Mouse (Mus musculus) embryonic facial prominence, embryonic 10.5 days (tissue): Measurements from ENCODE around the gene Scarb1. TPM values are rescaled to one million over a fixed set of nuclear protein-coding genes. Genes with fewer than 3 reads are reported as not detected.

Experiments used
- DNase-seq: peaks from one replicate; pipeline ENCODE4 v3.0.0-alpha.2; 2017; ENCODE audit warnings: low spot score
- H3K27ac ChIP-seq: fragments of 300-500 bp; sonication (generic); replicated peaks from 2 replicates; pipeline ENCODE4 v1.5.1; 2016; ENCODE audit warnings: mild to moderate bottlenecking
- H3K27me3 ChIP-seq: fragments of 300-500 bp; sonication (generic); replicated peaks from 2 replicates; pipeline ENCODE4 v1.6.1; 2016; ENCODE audit warnings: low read depth, mild to moderate bottlenecking; ENCODE audit not compliant: poor library complexity, severe bottlenecking
- H3K36me3 ChIP-seq: fragments of 300-500 bp; sonication (generic); replicated peaks from 2 replicates; pipeline ENCODE4 v1.6.1; 2016; ENCODE audit warnings: mild to moderate bottlenecking, moderate library complexity
- H3K4me1 ChIP-seq: fragments of 300-500 bp; sonication (generic); 2 replicates; pipeline ENCODE4 v1.6.1; 2016
- H3K4me3 ChIP-seq: fragments of 300-500 bp; sonication (generic); 2 replicates; pipeline ENCODE4 v1.5.1; 2016; ENCODE audit warnings: mild to moderate bottlenecking, moderate library complexity
- H3K9me3 ChIP-seq: fragments of 300-500 bp; sonication (generic); 2 replicates; pipeline ENCODE4 v1.6.1; 2016; ENCODE audit warnings: mild to moderate bottlenecking
- WGBS: fragments of 180-500 bp; shearing (Covaris S2); methylation state at CpG from one replicate; pipeline ENCODE4 v1.1.7; 2016; 5-methylcytosine and 5-hydroxymethylcytosine counted together
- polyA plus RNA-seq: library from polyadenylated mRNA; unstranded; fragments of >200 nt; fragmentation: Nextera tagmentation; extraction: Ambion mirVana; gene quantifications from 2 replicates; pipeline ENCODE4 v1.2.1, GENCODE M21; 2016

The Scarb1 gene
- polyA plus RNA-seq, 1 experiment from 2014 or later: 43.2 TPM

DNA sequence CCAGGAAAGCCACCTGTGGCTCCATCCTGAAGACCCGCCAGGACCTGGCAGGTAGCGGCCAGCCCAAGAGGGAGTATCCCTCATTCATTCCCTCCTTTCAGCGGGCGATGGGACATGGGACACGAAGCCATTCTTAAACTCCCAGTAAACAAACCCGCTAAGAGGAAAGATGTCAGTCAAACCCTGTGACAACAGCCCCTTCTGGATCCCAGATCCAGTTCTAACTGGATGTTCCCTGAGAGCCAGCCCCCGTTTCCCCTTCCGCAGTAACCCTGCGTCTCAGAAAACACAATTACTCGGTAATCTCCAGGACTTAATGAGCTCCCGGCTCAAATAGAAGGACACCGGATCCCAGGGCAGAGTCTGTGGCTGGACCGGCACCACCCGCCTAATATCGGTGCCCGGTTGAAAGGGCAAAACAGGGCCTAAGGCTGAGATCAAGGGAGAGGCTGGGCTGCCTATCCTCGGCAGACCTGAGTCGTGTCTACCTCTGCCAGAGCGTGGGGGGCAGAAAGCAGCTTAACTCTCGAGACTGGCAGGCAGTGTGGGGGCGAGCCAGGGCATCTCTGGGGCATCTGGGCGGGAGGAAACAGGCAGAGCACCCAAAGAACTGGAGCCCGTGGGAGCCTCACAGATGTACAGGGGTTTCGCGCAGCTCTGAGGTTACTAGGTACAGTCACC is 903 bp downstream of the Scarb1 start:
- DNase-seq: peak; percentile 47
- WGBS: 1% methylated on average over 25 of the region's 25 CpGs
- H3K36me3 ChIP-seq: peaks cover 5% of the 10 kb centered on the region; the same call in 1 of the 2 replicates
- peak overlapping the region; percentile 86 for H3K27ac ChIP-seq
- peaks cover 6% of the 10 kb centered on the region; the same call in 1 of the 2 replicates for H3K27me3 ChIP-seq
- peak overlapping the region; percentile 86 for H3K4me3 ChIP-seq
- H3K9me3 ChIP-seq: no peaks in the 10 kb centered on the region
- peaks cover 41% of the 10 kb centered on the region for H3K4me1 ChIP-seq

DNA sequence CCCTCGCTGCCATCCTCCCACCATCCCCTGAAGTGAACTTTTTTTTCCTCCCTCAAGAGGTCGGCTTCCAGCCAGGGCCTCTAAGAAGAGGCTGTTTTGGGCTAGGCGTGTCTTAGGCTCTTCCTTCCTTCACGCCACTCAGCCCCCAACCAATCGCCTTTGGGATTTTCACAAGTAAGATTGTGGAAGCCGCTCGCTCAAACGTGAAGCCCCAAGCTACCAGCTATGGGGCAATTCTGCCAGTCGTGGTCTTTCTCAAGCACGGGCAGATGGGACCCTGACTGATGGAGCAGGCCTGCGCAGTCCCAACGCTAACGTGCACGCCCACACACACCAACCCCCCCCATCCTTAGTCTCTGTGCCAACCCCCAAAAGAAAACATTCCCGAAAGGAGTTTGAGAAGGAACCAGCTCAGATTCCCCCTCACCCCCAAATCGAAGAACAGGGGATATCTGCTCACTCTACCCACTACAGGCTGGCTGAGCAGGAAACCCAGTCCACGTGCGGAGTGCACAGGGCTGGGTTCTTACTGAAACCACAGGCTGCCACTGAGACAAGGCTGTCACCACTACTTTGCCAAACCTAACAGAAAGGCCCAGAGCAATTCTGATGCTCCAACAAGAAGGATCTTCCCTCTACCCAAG is 1.7 kb downstream of the Scarb1 start:
- Histone ChIP-seq H3K9me3 (no peaks in the 10 kb centered on the region), H3K27ac (peak overlapping the region; percentile 86), H3K27me3 (peaks cover 6% of the 10 kb centered on the region; the same call in 1 of the 2 replicates), H3K36me3 (peaks cover 9% of the 10 kb centered on the region; the same call in 1 of the 2 replicates), H3K4me1 (peaks cover 41% of the 10 kb centered on the region), H3K4me3 (peak overlapping the region; percentile 86)
- 3% methylated on average over 18 of the region's 18 CpGs for WGBS
- DNase-seq: peak; percentile 63

DNA sequence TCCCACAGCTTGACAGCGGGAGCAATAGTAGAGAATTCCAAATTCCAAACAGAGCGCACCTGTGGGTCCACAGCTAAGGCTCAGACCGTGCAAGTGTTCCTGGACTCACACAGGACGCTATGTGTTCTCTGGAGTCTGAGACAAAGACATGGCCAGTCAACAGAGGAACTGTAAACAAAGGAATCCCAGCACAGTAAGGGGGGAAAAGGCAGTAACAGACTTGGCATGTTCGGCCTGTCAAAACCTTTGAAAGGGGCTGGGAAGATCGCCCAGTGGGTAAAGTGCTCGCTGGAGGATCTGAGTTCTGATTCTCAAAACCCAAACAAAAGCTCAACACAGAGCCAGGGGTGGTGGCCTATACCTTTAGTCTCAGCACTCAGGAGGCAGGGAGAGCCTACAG is 3.4 kb downstream of the Scarb1 start:
- no peak for DNase-seq
- peaks cover 6% of the 10 kb centered on the region; the same call in 1 of the 2 replicates for H3K27me3 ChIP-seq
- no peak overlapping the region for H3K4me3 ChIP-seq
- peaks cover 9% of the 10 kb centered on the region; the same call in 1 of the 2 replicates for H3K36me3 ChIP-seq
- no peak overlapping the region for H3K27ac ChIP-seq
- no peaks in the 10 kb centered on the region for H3K9me3 ChIP-seq
- WGBS: 73% methylated on average over 7 of the region's 7 CpGs
- peaks cover 50% of the 10 kb centered on the region for H3K4me1 ChIP-seq

DNA sequence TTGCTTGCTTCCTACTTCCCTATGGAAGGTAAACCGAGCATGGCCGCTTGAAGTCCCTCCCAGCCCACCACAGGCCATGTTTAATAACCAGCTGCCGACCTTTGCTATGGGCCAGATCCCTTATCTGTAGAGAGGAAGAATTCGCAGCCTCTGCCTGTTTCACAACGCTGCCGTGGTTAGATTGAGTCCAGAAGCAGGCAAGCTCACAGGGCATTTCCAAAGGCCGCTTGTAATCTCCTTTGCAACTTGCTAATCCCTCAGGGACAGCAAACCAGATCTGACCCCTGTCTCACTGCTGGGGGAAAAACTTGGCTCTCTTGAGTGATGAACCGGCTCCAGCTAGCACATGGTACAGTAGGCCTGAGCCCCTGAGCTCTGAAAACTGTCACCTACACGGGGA is 3.9 kb downstream of the Scarb1 start:
- Histone ChIP-seq H3K4me3 (no peak overlapping the region), H3K36me3 (peaks cover 9% of the 10 kb centered on the region; the same call in 1 of the 2 replicates), H3K9me3 (no peaks in the 10 kb centered on the region), H3K27ac (no peak overlapping the region), H3K4me1 (peaks cover 55% of the 10 kb centered on the region), H3K27me3 (peaks cover 6% of the 10 kb centered on the region; the same call in 1 of the 2 replicates)
- 50% methylated on average over 9 of the region's 9 CpGs for WGBS
- no peak for DNase-seq

DNA sequence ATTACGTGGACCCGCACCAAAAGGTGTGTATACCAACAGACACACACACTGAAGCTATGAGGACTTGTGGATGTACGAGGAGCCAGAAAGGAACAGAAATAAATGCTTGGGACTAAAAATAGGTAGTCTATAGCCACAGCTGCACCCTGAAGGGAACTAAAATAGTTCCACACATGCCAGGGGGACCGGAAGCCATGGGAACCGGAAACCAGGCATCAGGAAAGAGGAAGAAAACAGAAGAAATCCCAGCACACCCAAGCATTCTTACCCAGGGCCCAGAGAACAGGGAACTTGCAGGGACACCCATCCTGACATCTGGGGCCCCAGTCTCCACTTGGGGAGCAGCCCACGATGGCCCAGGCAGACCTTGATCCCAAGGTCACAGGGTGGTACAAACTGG is 7.9 kb downstream of the Scarb1 start:
- Histone ChIP-seq H3K27ac (peak overlapping the region; percentile 57; the same call in 1 of the 2 replicates), H3K4me3 (no peak overlapping the region), H3K27me3 (no peaks in the 10 kb centered on the region), H3K4me1 (peaks cover 48% of the 10 kb centered on the region), H3K36me3 (peaks cover 9% of the 10 kb centered on the region; the same call in 1 of the 2 replicates), H3K9me3 (no peaks in the 10 kb centered on the region)
- 87% methylated on average over 6 of the region's 6 CpGs for WGBS
- DNase-seq: no peak

DNA sequence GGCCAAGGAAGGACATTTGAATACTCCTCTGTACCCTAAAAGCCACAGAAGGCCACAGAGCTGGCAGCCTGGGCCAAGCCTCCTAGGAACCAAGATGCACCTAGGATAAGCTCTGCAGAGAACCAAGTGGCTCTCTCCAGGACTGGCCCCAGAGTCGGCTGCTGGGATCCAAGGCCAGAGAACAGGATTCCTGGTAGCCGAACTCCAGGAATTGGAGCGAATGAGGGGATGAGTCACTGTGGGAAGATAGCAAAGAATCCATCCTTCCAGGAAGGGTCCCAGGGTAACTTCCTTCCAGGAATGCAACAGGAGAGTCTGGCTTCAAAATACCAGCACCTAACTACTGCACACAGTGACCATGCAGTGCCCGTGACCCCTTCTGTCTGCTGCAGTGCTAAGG is 8.6 kb downstream of the Scarb1 start:
- H3K4me1 ChIP-seq: peaks cover 50% of the 10 kb centered on the region
- H3K27me3 ChIP-seq: no peaks in the 10 kb centered on the region
- peak overlapping the region; percentile 57; the same call in 1 of the 2 replicates for H3K27ac ChIP-seq
- H3K4me3 ChIP-seq: no peak overlapping the region
- H3K36me3 ChIP-seq: peaks cover 9% of the 10 kb centered on the region; the same call in 1 of the 2 replicates
- WGBS: 83% methylated on average over 4 of the region's 4 CpGs
- no peaks in the 10 kb centered on the region for H3K9me3 ChIP-seq
- DNase-seq: no peak

DNA sequence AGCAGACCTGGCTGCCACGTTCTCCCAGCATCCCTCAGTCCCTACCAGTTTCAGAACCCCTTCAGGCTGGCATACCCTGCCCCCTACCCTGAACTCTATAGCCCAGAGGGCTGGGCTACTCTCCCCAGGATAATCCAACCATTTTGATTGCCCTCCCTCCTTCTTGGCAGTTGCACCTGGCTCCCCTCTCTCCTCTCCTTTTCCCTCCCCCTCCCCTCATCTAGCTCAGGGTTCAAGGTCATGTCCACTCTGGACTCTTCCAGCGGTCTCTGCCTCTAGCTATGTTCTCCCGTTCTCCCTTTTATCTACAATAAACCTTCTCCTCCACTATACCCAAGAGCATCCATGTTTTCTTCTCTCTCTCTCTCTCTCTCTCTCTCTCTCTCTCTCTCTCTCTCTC is 9.1 kb downstream of the Scarb1 start:
- DNase-seq: no peak
- Histone ChIP-seq H3K4me3 (no peak overlapping the region), H3K4me1 (peaks cover 45% of the 10 kb centered on the region), H3K27me3 (no peaks in the 10 kb centered on the region), H3K36me3 (peaks cover 9% of the 10 kb centered on the region; the same call in 1 of the 2 replicates), H3K9me3 (no peaks in the 10 kb centered on the region), H3K27ac (no peak overlapping the region; the same call in 1 of the 2 replicates)
- 44% methylated on average over 3 of the region's 3 CpGs for WGBS

DNA sequence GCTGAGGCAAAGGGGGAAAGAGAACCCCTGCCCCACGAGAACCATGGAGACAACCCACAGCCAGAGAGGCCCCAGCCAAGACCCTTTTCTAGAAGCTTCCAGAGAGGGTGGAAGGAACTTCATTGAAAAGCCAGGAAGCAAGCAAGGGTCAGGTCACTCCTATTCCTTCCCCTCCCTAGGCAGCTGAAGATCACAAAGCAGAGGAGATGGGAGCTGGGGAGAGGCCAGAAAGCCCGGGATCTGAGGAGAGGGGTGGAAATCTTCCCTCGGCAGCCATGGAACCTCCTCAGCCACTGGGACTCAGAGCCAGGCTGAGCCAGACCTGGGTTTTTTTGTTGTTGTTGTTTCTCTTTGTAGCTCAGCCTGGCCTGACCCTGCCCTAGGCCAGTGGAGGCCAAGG is 9.8 kb downstream of the Scarb1 start:
- DNase-seq: no peak
- Histone ChIP-seq H3K36me3 (peaks cover 9% of the 10 kb centered on the region; the same call in 1 of the 2 replicates), H3K9me3 (no peaks in the 10 kb centered on the region), H3K27me3 (no peaks in the 10 kb centered on the region), H3K4me3 (no peak overlapping the region), H3K4me1 (peaks cover 45% of the 10 kb centered on the region), H3K27ac (peak overlapping the region; percentile 45)
- 44% methylated on average over 3 of the region's 3 CpGs for WGBS

DNA sequence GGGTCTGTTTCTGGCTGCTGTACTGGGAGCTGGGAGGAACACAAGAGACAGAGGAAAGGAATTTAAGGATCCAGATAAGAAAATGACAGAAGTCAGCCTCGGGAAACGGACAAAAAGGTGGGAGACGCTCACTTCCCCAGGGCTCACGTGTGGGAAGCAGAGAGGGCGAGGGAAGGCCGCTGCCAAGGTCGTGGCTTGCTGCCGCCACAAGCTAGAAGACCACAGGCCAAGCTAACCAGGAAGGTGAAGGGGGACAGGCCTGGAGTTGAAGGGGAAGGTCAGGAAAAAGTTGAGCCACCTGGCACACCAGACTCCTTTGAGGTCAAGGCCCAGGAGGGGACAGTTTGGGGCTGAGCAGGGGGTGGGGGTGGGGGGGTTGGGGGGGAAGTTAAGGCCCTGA is 10.2 kb downstream of the Scarb1 start:
- Histone ChIP-seq H3K27me3 (no peaks in the 10 kb centered on the region), H3K27ac (peak overlapping the region; percentile 45), H3K4me1 (peaks cover 45% of the 10 kb centered on the region), H3K36me3 (peaks cover 12% of the 10 kb centered on the region; the same call in 1 of the 2 replicates), H3K9me3 (no peaks in the 10 kb centered on the region), H3K4me3 (no peak overlapping the region)
- DNase-seq: no peak
- WGBS: 63% methylated on average over 8 of the region's 8 CpGs

DNA sequence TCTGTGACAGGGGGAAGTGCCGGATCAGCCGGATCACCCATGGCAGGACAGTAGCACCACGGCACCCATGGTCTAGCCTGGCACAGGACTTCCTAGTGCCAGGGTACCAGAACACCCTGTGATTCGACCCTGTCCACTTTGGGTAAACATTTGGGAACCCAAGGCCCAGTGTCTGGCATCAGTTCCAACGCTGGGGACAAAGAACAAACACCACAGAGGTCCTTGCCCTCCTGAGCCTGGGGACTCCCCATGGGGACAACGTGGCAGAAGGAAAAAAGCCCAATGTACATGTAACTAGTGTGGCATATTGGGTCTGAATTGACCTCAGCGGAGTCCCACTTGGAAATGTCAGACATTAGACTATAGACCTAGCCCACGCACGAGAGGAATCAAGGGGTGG is 10.7 kb downstream of the Scarb1 start:
- peaks cover 45% of the 10 kb centered on the region for H3K4me1 ChIP-seq
- H3K9me3 ChIP-seq: no peaks in the 10 kb centered on the region
- H3K27ac ChIP-seq: peak overlapping the region; percentile 45; the same call in 1 of the 2 replicates
- no peaks in the 10 kb centered on the region for H3K27me3 ChIP-seq
- 85% methylated on average over 9 of the region's 9 CpGs for WGBS
- no peak for DNase-seq
- H3K4me3 ChIP-seq: no peak overlapping the region
- peaks cover 13% of the 10 kb centered on the region; the same call in 1 of the 2 replicates for H3K36me3 ChIP-seq

DNA sequence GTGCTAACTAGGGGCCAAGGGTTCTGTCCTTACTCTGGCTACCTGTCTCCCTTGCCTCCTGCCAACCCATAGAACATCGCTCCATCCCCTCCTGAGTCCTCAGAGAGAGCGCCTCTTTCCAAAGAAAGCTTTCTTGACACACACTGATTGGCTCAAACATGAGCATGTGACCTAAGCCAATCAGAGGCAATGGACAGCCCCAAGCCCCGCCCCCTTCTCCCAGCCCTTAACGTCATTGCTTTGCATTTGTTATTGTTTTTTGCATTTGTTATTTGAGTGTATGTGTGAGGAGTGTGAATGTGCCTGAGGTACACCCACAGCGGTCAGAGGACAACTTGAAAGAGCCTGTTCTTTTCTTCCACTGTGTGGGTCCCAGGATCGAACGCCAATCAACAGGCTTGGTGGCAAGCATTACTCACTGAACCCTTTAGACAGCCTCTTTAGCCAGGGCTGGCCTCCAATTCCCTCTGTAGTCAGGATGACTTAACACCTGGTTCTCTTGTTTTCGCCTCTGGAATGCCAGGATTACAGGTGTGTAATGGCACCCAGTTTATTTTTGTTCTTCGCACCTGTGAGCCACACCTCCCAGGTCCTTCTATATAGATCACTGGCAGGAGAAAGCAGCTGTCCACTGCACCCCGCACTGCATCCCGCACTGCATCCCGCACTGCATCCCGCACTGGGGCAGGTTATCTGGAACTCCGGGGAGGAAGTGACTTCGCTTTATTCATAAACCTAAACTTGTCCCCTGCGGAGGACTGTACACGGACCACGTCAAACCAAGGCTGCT is 13.1 kb downstream of the Scarb1 start:
- Histone ChIP-seq H3K9me3 (no peaks in the 10 kb centered on the region), H3K27me3 (no peaks in the 10 kb centered on the region), H3K27ac (peak overlapping the region; percentile 75), H3K36me3 (peaks cover 10% of the 10 kb centered on the region; the same call in 1 of the 2 replicates), H3K4me3 (peak overlapping the region; percentile 51), H3K4me1 (peaks cover 47% of the 10 kb centered on the region)
- 57% methylated on average over 18 of the region's 18 CpGs for WGBS
- peak; percentile 64 for DNase-seq

DNA sequence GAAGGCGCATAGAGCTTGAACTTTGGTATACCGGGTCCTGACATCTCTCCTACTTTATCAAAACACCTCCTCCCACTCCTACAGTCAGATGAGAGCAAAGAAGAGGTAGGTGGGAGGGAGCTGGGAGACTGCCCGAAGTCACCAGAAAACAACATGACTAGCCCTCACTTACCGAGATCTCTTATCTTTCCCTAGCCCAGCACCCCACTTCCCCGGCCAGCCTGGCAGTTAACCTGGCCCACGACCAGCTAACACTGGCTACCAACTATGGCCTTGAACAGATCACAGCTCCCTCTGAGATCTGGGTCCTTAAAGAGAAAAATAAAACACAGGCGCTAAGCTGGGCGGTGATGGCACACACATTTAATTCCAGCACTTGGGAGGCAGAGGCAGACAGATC is 14.5 kb downstream of the Scarb1 start:
- no peak for DNase-seq
- Histone ChIP-seq H3K4me1 (peaks cover 33% of the 10 kb centered on the region), H3K9me3 (no peaks in the 10 kb centered on the region), H3K4me3 (no peak overlapping the region), H3K27ac (no peak overlapping the region), H3K27me3 (no peaks in the 10 kb centered on the region), H3K36me3 (peaks cover 10% of the 10 kb centered on the region; the same call in 1 of the 2 replicates)
- WGBS: 87% methylated on average over 8 of the region's 8 CpGs
